Mouse (Mus musculus): ENCODE measurements around the gene Dytn. TPM values are rescaled to one million over a fixed set of nuclear protein-coding genes. Genes with fewer than 3 reads are reported as not detected.

The Dytn gene
- polyA plus RNA-seq (2017; shearing (Covaris generic)), result not detected

DNA sequence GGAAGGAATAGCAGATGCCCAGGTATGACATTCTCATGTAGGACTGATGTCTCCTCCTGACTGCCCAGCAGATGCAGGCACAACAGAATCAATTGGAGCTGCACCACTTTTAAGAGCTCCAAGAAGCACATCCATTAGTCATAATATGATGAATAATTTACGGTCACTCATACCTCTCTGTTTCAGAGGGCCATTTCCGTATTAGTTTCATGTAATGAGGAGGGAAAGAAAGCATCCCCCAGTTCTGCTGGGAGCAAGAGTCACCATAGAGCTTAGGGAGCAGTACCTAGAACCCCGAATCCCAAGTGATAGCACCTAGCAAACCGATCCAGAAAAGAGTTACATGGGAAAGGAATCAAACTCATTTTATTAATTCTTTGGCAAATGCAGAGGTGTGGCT lies at the start of gene Dytn:
Gene Dytn (minus strand): TSS at position 101 of the 400 bp plus-strand sequence.

DNA sequence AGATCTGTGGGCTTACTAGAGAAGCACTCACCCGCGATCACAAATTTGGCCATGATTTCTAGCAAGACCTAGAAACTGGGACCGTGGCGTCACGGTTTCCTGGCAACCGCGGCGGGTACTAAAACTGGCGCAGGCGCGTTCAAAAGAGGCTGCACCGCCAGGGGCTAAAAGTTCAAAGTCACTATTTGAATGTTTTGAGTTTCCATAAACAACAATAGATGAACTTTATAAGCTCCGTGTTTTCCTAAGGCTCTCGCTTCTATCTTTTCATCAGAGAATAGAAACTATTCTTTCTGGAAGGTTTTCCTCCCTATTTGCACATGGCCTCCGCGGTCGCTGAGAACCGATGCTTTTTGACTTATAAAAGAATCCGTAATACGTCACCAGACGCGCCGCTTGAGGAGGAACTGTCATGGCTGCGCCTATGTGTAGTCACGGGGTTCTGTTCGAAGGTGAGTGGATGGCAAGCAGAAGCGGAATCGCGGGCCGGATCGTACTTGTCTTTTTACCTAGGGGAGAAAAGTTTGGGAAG lies 43.6 kb upstream of the Dytn start, which contains the start of the genes Mdh1b and Fastkd2:
Gene Mdh1b (minus strand): TSS at position 79 of the 532 bp plus-strand sequence.
Gene Fastkd2 (plus strand): TSS at position 375 of the 532 bp plus-strand sequence.

DNA sequence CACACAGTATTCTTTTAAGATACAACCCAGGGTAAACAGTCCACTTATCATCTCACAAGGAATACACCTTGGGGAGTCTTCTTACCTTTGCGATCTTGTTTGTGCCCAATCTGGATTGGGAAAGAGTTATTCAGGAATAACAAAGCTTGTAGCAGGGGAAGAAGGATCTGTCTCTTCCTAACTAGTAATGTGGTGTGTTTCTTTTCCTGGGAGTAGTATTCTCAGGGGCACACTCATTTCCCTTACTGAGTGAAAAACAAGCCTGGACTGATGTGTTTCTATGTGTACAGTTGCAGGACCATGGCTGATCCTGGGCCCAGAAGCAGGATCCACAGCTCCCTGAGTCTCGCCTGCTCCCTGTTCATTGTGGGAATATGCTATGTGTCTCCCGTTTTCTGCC lies 71.1 kb downstream of the Dytn start, which contains the start of gene Gm39653:
Gene Gm39653 (plus strand): TSS at position 301 of the 400 bp plus-strand sequence.

Other genes starting within 250 kb of the Dytn start
- gene Adam23, start 241.0 kb downstream of the Dytn start, polyA plus RNA-seq (2017; shearing (Covaris generic)), result 0.16 TPM
- not detected for gene Gm39653, start 71.0 kb downstream of the Dytn start, polyA plus RNA-seq (2017; shearing (Covaris generic))
- not detected for gene Mdh1b, start 43.4 kb upstream of the Dytn start, polyA plus RNA-seq (2017; shearing (Covaris generic))
- 32.7 TPM for gene Fastkd2, start 43.7 kb upstream of the Dytn start, polyA plus RNA-seq (2017; shearing (Covaris generic))
- 0.10 TPM for gene 4933402D24Rik, start 82.3 kb upstream of the Dytn start, polyA plus RNA-seq (2017; shearing (Covaris generic))